Mouse (Mus musculus) cerebellum, adult 2 months (tissue): Measurements from ENCODE around the gene Ccdc88c. TPM values are rescaled to one million over a fixed set of nuclear protein-coding genes. Genes with fewer than 3 reads are reported as not detected.

Source experiments
- DNase-seq, 2 experiments: peaks; one replicate each; pipeline ENCODE4 v3.0.0; 2021
- H3K27ac ChIP-seq: fragments of 200-500 bp; 2 replicates; pipeline ENCODE4 v1.5.1; 2012; ENCODE audit warnings: low read length, control low read depth, inconsistent platforms; ENCODE audit not compliant: insufficient read depth
- H3K27me3 ChIP-seq: fragments of 200-500 bp; 2 replicates; pipeline ENCODE4 v1.6.1; 2012; ENCODE audit warnings: inconsistent platforms, mild to moderate bottlenecking, low read length, moderate library complexity; ENCODE audit not compliant: control insufficient read depth, insufficient read depth
- H3K4me1 ChIP-seq: fragments of 200-500 bp; 2 replicates; pipeline ENCODE4 v1.6.1; 2011; ENCODE audit warnings: low read length; ENCODE audit not compliant: control insufficient read depth, insufficient read depth
- H3K4me3 ChIP-seq: fragments of 200-500 bp; replicated peaks from 2 replicates; pipeline ENCODE3; 2011; ENCODE audit warnings: mild to moderate bottlenecking, low read depth, low read length, control low read depth; ENCODE audit not compliant: insufficient read depth
- CTCF ChIP-seq: fragments of 200-500 bp; IDR thresholded peaks from 2 replicates; pipeline ENCODE4 v1.5.1; 2011; ENCODE audit warnings: low read depth, mild to moderate bottlenecking, control low read depth, low read length, moderate library complexity, borderline replicate concordance; ENCODE audit not compliant: insufficient read depth
- POLR2A ChIP-seq: fragments of 200-500 bp; IDR thresholded peaks from 2 replicates; pipeline ENCODE4 v1.6.1; 2011; ENCODE audit warnings: low read length, control low read depth, borderline replicate concordance; ENCODE audit not compliant: insufficient read depth
- WGBS: fragments of 180-500 bp; shearing (Covaris S2); methylation state at CpG from one replicate; pipeline ENCODE4 v1.1.7; 2018; 5-methylcytosine and 5-hydroxymethylcytosine counted together
- polyA plus RNA-seq: library from polyadenylated mRNA; depleted of rRNA; stranded (reverse); fragments of >200 nt; gene quantifications from 2 replicates; pipeline ENCODE4 v1.2.3, GENCODE M21; 2012

Ccdc88c gene
- polyA plus RNA-seq, 1 experiment = 9.0 TPM

GRCm38 (mm10) chr12:100936737-100937136 lies 92.1 kb downstream of the Ccdc88c start:
- WGBS = 72% methylated on average over 4 of the region's 4 CpGs

GRCm38 (mm10) chr12:100936116-100936515 lies 92.7 kb downstream of the Ccdc88c start:
- peak; percentile 62 to 80 for DNase-seq
- WGBS = 15% methylated on average over 2 of the region's 2 CpGs

More at GRCm38 (mm10) chr12:100936737-100937136, 92.1 kb downstream of the Ccdc88c start:
- H3K4me3 ChIP-seq = no peak overlapping the region
- H3K27ac ChIP-seq = no peak overlapping the region
- H3K27me3 ChIP-seq = no peaks in the 10 kb centered on the region
- DNase-seq = no peak
- TF ChIP-seq CTCF (no peak), POLR2A (no peak)
- H3K4me1 ChIP-seq = no peaks in the 10 kb centered on the region

GRCm38 (mm10) chr12:100934796-100935195 lies 94.1 kb downstream of the Ccdc88c start:
- H3K4me3 ChIP-seq = no peak overlapping the region
- no peak for TF ChIP-seq CTCF
- no peaks in the 10 kb centered on the region for H3K27me3 ChIP-seq
- H3K4me1 ChIP-seq = no peaks in the 10 kb centered on the region
- no peak for DNase-seq
- no peak overlapping the region for H3K27ac ChIP-seq
- WGBS = 88% methylated on average over 5 of the region's 5 CpGs

More at GRCm38 (mm10) chr12:100936116-100936515, 92.7 kb downstream of the Ccdc88c start:
- no peak overlapping the region for H3K4me3 ChIP-seq
- H3K27ac ChIP-seq = no peak overlapping the region
- no peaks in the 10 kb centered on the region for H3K27me3 ChIP-seq
- TF ChIP-seq CTCF (peak; percentile 96), POLR2A (no peak)
- no peaks in the 10 kb centered on the region for H3K4me1 ChIP-seq

- Histone ChIP-seq H3K4me1 (no peaks in the 10 kb centered on the region), H3K4me3 (no peak overlapping the region), H3K27ac (no peak overlapping the region), H3K27me3 (no peaks in the 10 kb centered on the region)
- 92% methylated on average over 14 of the region's 14 CpGs for WGBS
- no peak for DNase-seq
- TF ChIP-seq CTCF (no peak), POLR2A (no peak)
These were observed 97.2 kb downstream of the Ccdc88c start for GRCm38 (mm10) chr12:100931653-100932052.

- H3K4me3 ChIP-seq = no peak overlapping the region
- no peak for DNase-seq
- H3K27ac ChIP-seq = no peak overlapping the region
- TF ChIP-seq POLR2A (no peak), CTCF (no peak)
- peaks cover 7% of the 10 kb centered on the region for H3K4me1 ChIP-seq
- 94% methylated on average over 9 of the region's 9 CpGs for WGBS
- H3K27me3 ChIP-seq = no peaks in the 10 kb centered on the region
These were observed 100.6 kb downstream of the Ccdc88c start for GRCm38 (mm10) chr12:100928286-100928685.

- 27% methylated on average over 14 of the region's 14 CpGs for WGBS
- peak; percentile 50 to 78 for DNase-seq
- H3K4me1 ChIP-seq = peaks cover 14% of the 10 kb centered on the region
- TF ChIP-seq POLR2A (no peak), CTCF (peak; percentile 53; the same call in 1 of the 2 replicates)
- no peak overlapping the region for H3K4me3 ChIP-seq
- no peak overlapping the region for H3K27ac ChIP-seq
- H3K27me3 ChIP-seq = no peaks in the 10 kb centered on the region
These were observed 102.9 kb downstream of the Ccdc88c start for GRCm38 (mm10) chr12:100925644-100926619.

- WGBS = 90% methylated on average over 15 of the region's 15 CpGs
- H3K27me3 ChIP-seq = no peaks in the 10 kb centered on the region
- no peak for TF ChIP-seq CTCF
- no peak for TF ChIP-seq POLR2A
- H3K27ac ChIP-seq = no peak overlapping the region
- no peak for DNase-seq
- no peak overlapping the region for H3K4me3 ChIP-seq
- H3K4me1 ChIP-seq = peaks cover 14% of the 10 kb centered on the region
These were observed 104.1 kb downstream of the Ccdc88c start for GRCm38 (mm10) chr12:100924646-100925339.

GRCm38 (mm10) chr12:100910731-100911130 lies 118.1 kb downstream of the Ccdc88c start:
- Histone ChIP-seq H3K27ac (peak overlapping the region; percentile 6), H3K4me3 (no peak overlapping the region), H3K4me1 (peaks cover 33% of the 10 kb centered on the region), H3K27me3 (no peaks in the 10 kb centered on the region)
- WGBS = 19% methylated on average over 12 of the region's 12 CpGs
- no peak for TF ChIP-seq POLR2A
- no peak for TF ChIP-seq CTCF
- peak; percentile 80 to 87 for DNase-seq
